Mouse (Mus musculus) bone marrow macrophage, adult 2 months (primary cell): ENCODE results near the gene Bmf. TPM values are rescaled to one million over a fixed set of nuclear protein-coding genes. Genes with fewer than 3 reads are reported as not detected.

Source experiments
- H3K27ac ChIP-seq: 2 replicates; pipeline ENCODE4 v1.5.1; 2012; ENCODE audit warnings: low read depth, low read length; ENCODE audit not compliant: insufficient read depth
- H3K4me1 ChIP-seq: 2 replicates; pipeline ENCODE4 v1.6.1; 2012; ENCODE audit warnings: low read length; ENCODE audit not compliant: control insufficient read depth, insufficient read depth
- H3K4me3 ChIP-seq: 2 replicates; pipeline ENCODE4 v1.5.1; 2012; ENCODE audit warnings: mild to moderate bottlenecking, low read length, moderate library complexity; ENCODE audit not compliant: insufficient read depth
- CTCF ChIP-seq: IDR thresholded peaks from 2 replicates; pipeline ENCODE4 v1.5.1; 2012; ENCODE audit warnings: low read depth, mild to moderate bottlenecking, low read length, moderate library complexity
- POLR2A ChIP-seq: IDR thresholded peaks from 2 replicates; pipeline ENCODE4 v1.6.1; 2012; ENCODE audit warnings: mild to moderate bottlenecking, low read depth, low read length, borderline replicate concordance
- polyA plus RNA-seq: library from polyadenylated mRNA; stranded (reverse); fragments of >200 nt; gene quantifications from 2 replicates; pipeline ENCODE4 v1.2.4, GENCODE M21; 2012; ENCODE audit not compliant: missing spikeins, insufficient read depth, insufficient read length

Gene Bmf
- polyA plus RNA-seq, 1 experiment, result 44.1 TPM

DNA sequence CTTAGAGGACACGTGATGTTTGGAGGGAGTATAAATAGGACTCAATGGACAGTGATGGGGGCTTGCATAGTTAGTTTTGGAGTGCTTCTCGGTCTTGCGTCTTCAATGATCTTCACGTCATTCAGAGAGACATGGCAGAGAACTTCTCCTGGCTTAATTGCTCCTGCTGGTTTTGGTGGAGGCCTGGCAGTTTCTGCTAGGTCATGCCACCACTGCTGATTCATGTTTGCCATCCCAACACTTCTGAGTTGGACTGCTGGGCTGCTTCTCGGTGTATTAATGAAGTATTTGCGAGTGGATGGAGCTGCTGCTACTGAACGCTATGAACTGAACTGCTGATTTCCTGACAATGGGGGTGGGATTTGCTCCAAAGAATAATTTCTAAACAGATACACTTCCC lies 68.6 kb downstream of the Bmf start:
- Histone ChIP-seq H3K4me3 (no peak overlapping the region), H3K27ac (no peak overlapping the region), H3K4me1 (peaks cover 7% of the 10 kb centered on the region)
- TF ChIP-seq CTCF (no peak), POLR2A (no peak)

DNA sequence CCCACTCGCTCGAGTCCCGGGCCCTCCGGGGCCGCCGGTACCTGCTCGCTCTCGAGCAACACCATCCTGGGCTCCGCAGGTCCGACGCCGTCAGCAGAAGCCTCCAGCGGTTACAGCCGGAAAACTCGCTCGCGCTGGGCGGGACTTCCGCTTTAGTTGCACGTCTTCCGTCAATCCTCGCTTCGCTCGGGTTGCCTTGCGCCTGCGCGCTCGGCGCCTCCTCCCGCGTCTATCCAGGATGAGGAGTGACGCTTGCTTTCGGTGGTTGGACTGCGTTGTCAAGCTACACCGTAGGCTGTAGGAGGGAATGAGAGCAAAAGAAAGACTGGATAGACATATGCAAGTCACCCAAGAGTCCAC lies 70.0 kb downstream of the Bmf start, which contains the start of gene Srp14:
Srp14 (minus strand) TSS at position 162 of the 360 bp plus-strand sequence.
- no peak for TF ChIP-seq POLR2A
- TF ChIP-seq CTCF, result no peak
- peak within 1 kb of the TSS; percentile 92 for H3K4me3 ChIP-seq
- H3K27ac ChIP-seq, result peak within 1 kb of the TSS; percentile 40
- H3K4me1 ChIP-seq, result peaks cover 7% of the 10 kb centered on the region

DNA sequence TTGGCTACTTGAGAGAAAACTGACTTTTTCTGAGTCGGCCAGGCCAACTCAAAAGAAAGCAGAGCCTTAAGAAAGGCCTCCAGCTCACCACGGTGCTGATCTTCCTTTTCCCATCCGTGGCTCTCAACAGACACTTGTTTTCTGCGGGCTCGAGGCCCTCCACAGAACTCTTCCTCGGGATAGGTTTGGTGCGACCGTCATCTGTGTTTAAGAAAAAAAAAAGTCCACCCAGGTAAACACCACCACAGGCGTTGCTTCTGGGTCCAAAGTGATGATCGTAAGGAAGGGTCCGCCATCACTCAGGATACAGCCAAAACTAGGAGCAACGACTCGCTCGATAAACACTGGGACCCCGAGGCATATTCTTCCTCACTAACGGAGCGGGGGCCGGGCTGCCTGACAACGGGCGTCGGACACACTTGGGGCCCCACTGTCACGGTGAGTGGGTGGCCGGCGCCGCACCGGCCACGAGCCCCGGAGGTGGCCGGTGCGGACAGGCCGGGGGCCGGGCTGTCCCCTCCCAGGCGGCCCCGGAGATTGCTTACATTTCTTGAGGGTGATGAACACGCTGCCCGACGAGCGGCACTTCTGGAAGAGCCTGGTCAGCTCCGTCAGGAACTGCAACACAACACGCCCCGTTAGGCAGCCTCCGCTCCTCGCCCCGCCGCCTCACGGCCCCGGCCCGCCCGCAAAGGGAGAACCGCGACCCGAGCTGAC lies 70.5 kb downstream of the Bmf start:
- peak overlapping the region; percentile 40; the same call in 1 of the 2 replicates for H3K27ac ChIP-seq
- TF ChIP-seq CTCF (no peak), POLR2A (no peak)

More for the DNA sequence above, 70.5 kb downstream of the Bmf start:
- H3K4me3 ChIP-seq, result peak overlapping the region; percentile 92
- H3K4me1 ChIP-seq, result peaks cover 7% of the 10 kb centered on the region

Other genes starting within 250 kb of the Bmf start
- 1.8 and 2.4 TPM in 2 replicates for gene Gpr176, start 176.3 kb downstream of the Bmf start, polyA plus RNA-seq
- 10.5 and 12.0 TPM in 2 replicates for gene Eif2ak4, start 161.1 kb downstream of the Bmf start, polyA plus RNA-seq
- 252 and 297 TPM in 2 replicates for gene Srp14, start 70.0 kb downstream of the Bmf start, polyA plus RNA-seq
- 43.3 and 49.9 TPM in 2 replicates for gene Bub1b, start 48.5 kb upstream of the Bmf start, polyA plus RNA-seq
- gene Pak6, start 113.6 kb upstream of the Bmf start, polyA plus RNA-seq, result not detected in 2 replicates
- gene Ankrd63, start 154.3 kb upstream of the Bmf start, polyA plus RNA-seq, result not detected in 2 replicates
- 41.1 and 53.8 TPM in 2 replicates for gene Plcb2, start 178.8 kb upstream of the Bmf start, polyA plus RNA-seq
- gene Inafm2, start 196.1 kb upstream of the Bmf start, polyA plus RNA-seq, result 11.3 and 11.6 TPM in 2 replicates
- gene Ccdc9b, start 213.0 kb upstream of the Bmf start, polyA plus RNA-seq, result 0.23 TPM in 1 of 2 replicates, not detected in the other
- not detected in 2 replicates for gene Phgr1, start 223.1 kb upstream of the Bmf start, polyA plus RNA-seq
- gene Disp2, start 230.0 kb upstream of the Bmf start, polyA plus RNA-seq, result not detected in 2 replicates